Mouse (Mus musculus): ENCODE measurements around the gene Ncoa3. TPM values are rescaled to one million over a fixed set of nuclear protein-coding genes. Genes with fewer than 3 reads are reported as not detected.
"Not testable (repeated sequence)": the region's sequence is repeated elsewhere in the genome, so short reads cannot be mapped to it uniquely, and the experiment has no call there.

Ncoa3 gene
- 3.7 and 4.2 TPM in 2 replicates for polyA plus RNA-seq (2015; fragmentation: Nextera tagmentation; extraction: Ambion mirVana)

GRCm38 (mm10) chr2:165992270-165993172 is at the start of gene Ncoa3:
TSS of gene Ncoa3 (plus strand) at chr2:165992636.
- Histone ChIP-seq H3K27ac (ENCODE audit: low read length) (0 out of 2 replicates have a peak within 1 kb of the TSS, but pooled peaks have one; percentile 35), H3K4me1 (ENCODE audit: control insufficient read depth, low read depth, low read length) (peaks cover 4% of the 10 kb centered on the region), H3K9ac (ENCODE audit: low read depth, low read length) (peak within 1 kb of the TSS; percentile 85), H3K4me3 (ENCODE audit: low read depth, low read length) (peak within 1 kb of the TSS; percentile 82), H3K27me3 (ENCODE audit: control insufficient read depth, insufficient read depth, low read depth, low read length) (peaks cover 19% of the 10 kb centered on the region), H3K4me2 (ENCODE audit: low read depth, low read length) (peak within 1 kb of the TSS; percentile 92), H3K36me3 (ENCODE audit: control insufficient read depth, insufficient read depth) (no peaks in the 10 kb centered on the region), H3K9me3 (replicated peaks; ENCODE audit: control insufficient read depth, low read length) (no peaks in the 10 kb centered on the region)
- peak; percentile 98 for ATAC-seq (ENCODE audit: low read depth)
- WGBS (ENCODE audit: insufficient replicate concordance) = 1% methylated on average over 96 of the region's 103 CpGs

DNA sequence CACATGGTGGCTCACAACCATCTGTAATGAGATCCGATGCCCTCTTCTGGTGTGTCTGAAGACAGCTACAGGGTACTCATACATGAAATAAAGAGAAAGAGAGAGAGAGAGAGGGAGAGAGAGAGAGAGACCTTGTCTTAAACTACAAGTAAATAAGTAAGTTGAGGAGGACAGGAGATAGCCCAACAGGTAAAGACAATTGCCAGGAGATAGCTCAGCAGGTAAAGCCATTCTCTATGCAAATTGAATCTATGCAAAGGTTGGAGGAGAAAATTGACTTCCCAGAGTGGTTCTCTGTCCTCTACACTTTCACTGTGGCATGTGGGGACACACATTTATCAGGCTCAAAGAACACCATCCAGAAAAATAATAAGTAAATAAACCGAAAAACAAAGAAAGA is 49.3 kb upstream of the Ncoa3 start:
- H3K27ac ChIP-seq (ENCODE audit: low read length) = no peak overlapping the region
- H3K27me3 ChIP-seq (ENCODE audit: control insufficient read depth, insufficient read depth, low read depth, low read length) = no peaks in the 10 kb centered on the region
- H3K4me2 ChIP-seq (ENCODE audit: low read depth, low read length) = no peak overlapping the region
- H3K9me3 ChIP-seq (replicated peaks; ENCODE audit: control insufficient read depth, low read length) = no peaks in the 10 kb centered on the region
- no peak overlapping the region for H3K9ac ChIP-seq (ENCODE audit: low read depth, low read length)
- no peak for ATAC-seq (ENCODE audit: low read depth)
- WGBS (ENCODE audit: insufficient replicate concordance) = 75% methylated on average over 2 of the region's 2 CpGs
- H3K36me3 ChIP-seq (ENCODE audit: control insufficient read depth, insufficient read depth) = no peaks in the 10 kb centered on the region
- peaks cover 12% of the 10 kb centered on the region for H3K4me1 ChIP-seq (ENCODE audit: control insufficient read depth, low read depth, low read length)
- no peak overlapping the region for H3K4me3 ChIP-seq (ENCODE audit: low read depth, low read length)

DNA sequence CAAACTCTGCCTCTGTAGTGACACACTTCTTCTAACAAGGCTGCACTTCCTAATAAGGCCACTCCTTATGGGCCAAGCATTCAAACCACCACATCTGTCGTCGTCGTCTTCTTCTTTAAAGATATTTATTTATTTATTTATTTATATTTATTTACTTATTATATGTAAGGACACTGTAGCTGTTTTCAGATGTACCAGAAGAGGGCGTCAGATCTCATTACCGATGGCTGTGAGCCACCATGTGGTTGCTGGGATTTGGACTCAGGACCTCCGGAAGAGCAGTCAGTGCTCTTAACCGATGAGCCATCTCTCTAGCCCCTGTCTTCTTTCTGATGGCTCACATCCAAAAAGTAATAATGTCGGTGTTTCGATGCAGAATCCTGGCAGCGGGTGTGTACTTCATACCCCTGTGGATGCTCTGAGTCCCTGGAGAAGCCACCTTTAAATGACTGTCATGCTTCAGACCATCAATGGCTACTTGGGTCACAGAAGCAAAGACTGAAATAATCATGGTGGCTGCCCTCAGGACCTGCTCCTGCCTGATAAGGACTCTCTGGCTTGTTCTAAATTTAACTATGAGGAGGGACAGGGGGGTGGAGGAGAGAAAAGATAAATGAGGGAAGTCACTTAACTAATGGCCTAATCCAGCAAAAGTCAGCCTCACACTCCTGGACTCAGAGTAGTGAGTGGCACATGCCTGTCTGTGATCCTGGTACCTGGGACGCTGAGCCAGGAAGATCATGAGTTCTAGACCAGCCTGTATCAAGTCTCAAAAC is 47.7 kb upstream of the Ncoa3 start:
- H3K36me3 ChIP-seq (ENCODE audit: control insufficient read depth, insufficient read depth) = no peaks in the 10 kb centered on the region
- H3K9ac ChIP-seq (ENCODE audit: low read depth, low read length) = no peak overlapping the region
- ATAC-seq (ENCODE audit: low read depth) = peak; percentile 87
- no peaks in the 10 kb centered on the region for H3K9me3 ChIP-seq (replicated peaks; ENCODE audit: control insufficient read depth, low read length)
- WGBS (ENCODE audit: insufficient replicate concordance) = 55% methylated on average over 11 of the region's 11 CpGs
- H3K4me3 ChIP-seq (ENCODE audit: low read depth, low read length) = no peak overlapping the region
- peak overlapping the region; percentile 53; the same call in 1 of the 2 replicates for H3K27ac ChIP-seq (ENCODE audit: low read length)
- H3K4me2 ChIP-seq (ENCODE audit: low read depth, low read length) = no peak overlapping the region
- H3K27me3 ChIP-seq (ENCODE audit: control insufficient read depth, insufficient read depth, low read depth, low read length) = no peaks in the 10 kb centered on the region
- H3K4me1 ChIP-seq (ENCODE audit: control insufficient read depth, low read depth, low read length) = peaks cover 12% of the 10 kb centered on the region

- 31% methylated on average over 1 of the region's 1 CpGs for WGBS (ENCODE audit: insufficient replicate concordance)
- no peaks in the 10 kb centered on the region for H3K9me3 ChIP-seq (replicated peaks; ENCODE audit: control insufficient read depth, low read length)
- H3K27me3 ChIP-seq (ENCODE audit: control insufficient read depth, insufficient read depth, low read depth, low read length) = no peaks in the 10 kb centered on the region
- H3K4me2 ChIP-seq (ENCODE audit: low read depth, low read length) = no peak overlapping the region
- H3K36me3 ChIP-seq (ENCODE audit: control insufficient read depth, insufficient read depth) = no peaks in the 10 kb centered on the region
- no peak for ATAC-seq (ENCODE audit: low read depth)
- peaks cover 12% of the 10 kb centered on the region for H3K4me1 ChIP-seq (ENCODE audit: control insufficient read depth, low read depth, low read length)
- no peak overlapping the region for H3K27ac ChIP-seq (ENCODE audit: low read length)
- H3K4me3 ChIP-seq (ENCODE audit: low read depth, low read length) = no peak overlapping the region
- no peak overlapping the region for H3K9ac ChIP-seq (ENCODE audit: low read depth, low read length)
Measured at GRCm38 (mm10) chr2:165946046-165946564, 46.3 kb upstream of the Ncoa3 start.

- H3K4me3 ChIP-seq (ENCODE audit: low read depth, low read length) = no peak overlapping the region
- no peaks in the 10 kb centered on the region for H3K27me3 ChIP-seq (ENCODE audit: control insufficient read depth, insufficient read depth, low read depth, low read length)
- H3K9ac ChIP-seq (ENCODE audit: low read depth, low read length) = no peak overlapping the region
- peak overlapping the region; percentile 48 for H3K27ac ChIP-seq (ENCODE audit: low read length)
- H3K4me2 ChIP-seq (ENCODE audit: low read depth, low read length) = no peak overlapping the region
- ATAC-seq (ENCODE audit: low read depth) = no peak
- no peaks in the 10 kb centered on the region for H3K36me3 ChIP-seq (ENCODE audit: control insufficient read depth, insufficient read depth)
- peaks cover 22% of the 10 kb centered on the region for H3K4me1 ChIP-seq (ENCODE audit: control insufficient read depth, low read depth, low read length)
- 15% methylated on average over 1 of the region's 1 CpGs for WGBS (ENCODE audit: insufficient replicate concordance)
- H3K9me3 ChIP-seq (replicated peaks; ENCODE audit: control insufficient read depth, low read length) = no peaks in the 10 kb centered on the region
Measured at GRCm38 (mm10) chr2:165948007-165948406, 44.4 kb upstream of the Ncoa3 start.

DNA sequence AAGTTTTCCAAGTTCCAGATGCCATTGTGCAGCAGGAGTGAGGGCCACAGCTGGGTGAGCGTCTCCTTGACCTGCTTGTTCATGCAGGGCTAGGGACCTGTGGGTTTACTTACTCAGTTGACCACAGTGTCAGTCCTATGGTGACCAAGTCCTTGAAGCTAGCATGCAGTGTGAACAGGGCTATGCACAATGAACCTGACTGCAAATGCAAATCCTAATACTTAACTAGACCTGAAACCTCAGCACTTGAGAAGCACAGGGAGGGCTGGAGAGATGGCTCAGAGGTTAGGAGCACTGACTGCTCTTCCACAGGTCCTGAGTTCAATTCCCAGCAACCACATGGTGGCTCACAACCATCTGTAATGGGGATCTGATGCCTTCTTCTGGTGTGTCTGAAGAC is 43.7 kb upstream of the Ncoa3 start:
- not testable (repeated sequence) for H3K4me2 ChIP-seq (ENCODE audit: low read depth, low read length); ATAC-seq (ENCODE audit: low read depth); H3K9ac ChIP-seq (ENCODE audit: low read depth, low read length); H3K9me3 ChIP-seq (replicated peaks; ENCODE audit: control insufficient read depth, low read length); H3K27ac ChIP-seq (ENCODE audit: low read length); H3K4me3 ChIP-seq (ENCODE audit: low read depth, low read length); H3K27me3 ChIP-seq (ENCODE audit: control insufficient read depth, insufficient read depth, low read depth, low read length); H3K36me3 ChIP-seq (ENCODE audit: control insufficient read depth, insufficient read depth)
- H3K4me1 ChIP-seq (ENCODE audit: control insufficient read depth, low read depth, low read length) = peaks cover 22% of the 10 kb centered on the region
- WGBS (ENCODE audit: insufficient replicate concordance) = 27% methylated on average over 1 of the region's 1 CpGs

- WGBS (ENCODE audit: insufficient replicate concordance) = 18% methylated on average over 3 of the region's 3 CpGs
- ATAC-seq (ENCODE audit: low read depth) = no peak
- H3K36me3 ChIP-seq (ENCODE audit: control insufficient read depth, insufficient read depth) = no peaks in the 10 kb centered on the region
- no peak overlapping the region for H3K9ac ChIP-seq (ENCODE audit: low read depth, low read length)
- H3K27ac ChIP-seq (ENCODE audit: low read length) = no peak overlapping the region; the same call in 1 of the 2 replicates
- H3K9me3 ChIP-seq (replicated peaks; ENCODE audit: control insufficient read depth, low read length) = no peaks in the 10 kb centered on the region
- no peak overlapping the region for H3K4me3 ChIP-seq (ENCODE audit: low read depth, low read length)
- H3K4me2 ChIP-seq (ENCODE audit: low read depth, low read length) = no peak overlapping the region
- no peaks in the 10 kb centered on the region for H3K27me3 ChIP-seq (ENCODE audit: control insufficient read depth, insufficient read depth, low read depth, low read length)
- peaks cover 20% of the 10 kb centered on the region for H3K4me1 ChIP-seq (ENCODE audit: control insufficient read depth, low read depth, low read length)
Measured at GRCm38 (mm10) chr2:165949719-165950118, 42.7 kb upstream of the Ncoa3 start.

- ATAC-seq (ENCODE audit: low read depth) = no peak
- no peak overlapping the region; the same call in 1 of the 2 replicates for H3K27ac ChIP-seq (ENCODE audit: low read length)
- no peak overlapping the region for H3K9ac ChIP-seq (ENCODE audit: low read depth, low read length)
- no peak overlapping the region for H3K4me2 ChIP-seq (ENCODE audit: low read depth, low read length)
- peaks cover 19% of the 10 kb centered on the region for H3K4me1 ChIP-seq (ENCODE audit: control insufficient read depth, low read depth, low read length)
- WGBS (ENCODE audit: insufficient replicate concordance) = 28% methylated on average over 12 of the region's 12 CpGs
- H3K4me3 ChIP-seq (ENCODE audit: low read depth, low read length) = no peak overlapping the region
- H3K9me3 ChIP-seq (replicated peaks; ENCODE audit: control insufficient read depth, low read length) = no peaks in the 10 kb centered on the region
- no peaks in the 10 kb centered on the region for H3K27me3 ChIP-seq (ENCODE audit: control insufficient read depth, insufficient read depth, low read depth, low read length)
- H3K36me3 ChIP-seq (ENCODE audit: control insufficient read depth, insufficient read depth) = no peaks in the 10 kb centered on the region
Measured at GRCm38 (mm10) chr2:165951432-165952068, 40.9 kb upstream of the Ncoa3 start.
